Mouse (Mus musculus) left cerebral cortex, adult 8-10 months (tissue): ENCODE measurements around the gene Mettl9. TPM values are rescaled to one million over a fixed set of nuclear protein-coding genes. Genes with fewer than 3 reads are reported as not detected.
"Not testable (repeated sequence)": the region's sequence is repeated elsewhere in the genome, so short reads cannot be mapped to it uniquely, and the experiment has no call there.

Experiments
- DNase-seq, 2 experiments: peaks; one replicate each; pipeline ENCODE4 v3.0.0; 2022; ENCODE audit warnings: low spot score in 2 of 2
- total RNA-seq, 4 experiments: library from RNA; stranded (reverse); gene quantifications; 2 replicates each; pipeline ENCODE4 v1.2.4; 2022

Mettl9 gene
- total RNA-seq = 100 to 1,000 TPM; 101 to 118 (median 101) TPM

DNA sequence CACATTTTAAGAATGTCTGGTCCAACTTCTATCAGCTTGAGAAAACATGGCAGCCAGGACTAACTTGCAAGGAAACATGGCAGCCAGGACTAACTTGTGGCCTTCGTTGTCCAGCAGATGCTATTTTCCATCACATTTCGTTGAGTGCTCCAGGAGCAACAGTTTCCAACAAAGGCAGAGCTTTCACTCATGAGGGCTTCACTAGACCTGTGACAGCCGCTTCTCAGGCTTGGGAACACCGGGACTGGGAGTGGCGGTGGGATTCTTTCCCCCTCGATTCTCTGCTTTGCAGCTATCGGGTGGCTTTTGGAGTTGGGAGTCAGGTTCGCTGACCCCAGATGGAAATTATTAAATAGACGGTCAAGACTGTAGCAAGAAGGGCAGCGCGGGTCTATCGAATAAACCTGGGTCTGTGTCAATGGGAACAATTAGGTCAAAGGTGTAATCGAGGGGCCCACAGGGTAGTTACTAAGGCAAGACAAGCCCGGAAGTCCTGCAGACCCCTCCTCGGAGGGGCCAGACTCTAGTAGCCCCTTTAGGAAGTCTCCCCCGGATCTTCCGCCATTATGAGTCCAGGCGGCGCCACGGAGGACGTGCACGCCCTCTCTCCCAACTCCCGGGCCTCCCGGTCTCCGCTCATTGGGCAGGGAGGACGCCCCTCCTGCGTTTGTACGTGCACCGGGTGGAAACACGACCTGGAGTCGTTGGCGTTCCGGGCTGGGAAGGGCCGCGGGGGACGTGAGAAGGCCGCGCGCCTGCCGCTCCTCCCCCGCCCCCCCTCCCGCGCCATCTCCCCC lies at the start of gene Mettl9:
Gene Mettl9 (plus strand): TSS at position 590 of the 797 bp plus-strand sequence.
- DNase-seq = peak; percentile 82 to 91

DNA sequence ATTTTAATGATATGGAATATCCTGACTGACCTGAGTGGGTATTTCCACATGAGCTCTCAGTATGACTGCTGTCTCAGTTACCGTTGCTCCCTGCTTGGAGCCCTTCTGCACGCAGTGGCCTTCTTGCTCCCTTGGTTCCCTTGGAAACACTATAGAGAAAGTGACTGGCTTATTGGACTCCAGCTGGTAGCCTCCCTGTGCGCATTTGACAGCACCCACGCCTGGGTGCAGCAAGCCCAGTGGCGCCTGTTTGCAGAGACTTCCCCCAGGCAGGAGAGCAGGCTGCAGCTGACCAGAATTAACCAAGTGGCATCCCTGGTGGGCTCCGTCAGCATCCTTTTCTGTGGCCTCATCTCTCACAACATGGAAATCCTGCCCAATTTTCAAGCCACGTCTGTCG lies 43.1 kb upstream of the Mettl9 start:
- no peak for DNase-seq

DNA sequence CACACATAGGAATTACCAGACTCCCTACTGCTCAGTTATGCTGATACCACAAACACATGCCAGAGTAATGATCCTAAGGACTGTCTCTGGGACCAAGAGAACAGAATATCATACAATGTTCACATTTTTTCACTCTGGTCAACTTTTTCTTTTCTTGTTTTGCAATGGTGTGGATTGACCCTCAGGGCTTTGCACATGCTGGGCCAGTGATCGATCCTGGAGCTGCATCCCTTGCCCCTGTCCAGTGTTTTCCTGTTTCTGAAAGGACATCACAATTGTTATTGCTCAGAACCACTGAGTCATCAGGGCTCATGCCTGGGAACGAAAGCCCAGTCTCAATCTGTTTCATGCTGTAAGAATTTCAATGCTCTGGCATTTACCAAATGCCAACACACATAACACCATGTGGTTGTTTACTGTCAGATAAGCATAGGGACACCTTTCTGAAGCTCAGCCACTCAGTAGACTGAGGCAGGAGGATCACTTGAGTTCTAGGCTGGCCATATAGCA lies 35.2 kb upstream of the Mettl9 start:
- DNase-seq = no peak

DNA sequence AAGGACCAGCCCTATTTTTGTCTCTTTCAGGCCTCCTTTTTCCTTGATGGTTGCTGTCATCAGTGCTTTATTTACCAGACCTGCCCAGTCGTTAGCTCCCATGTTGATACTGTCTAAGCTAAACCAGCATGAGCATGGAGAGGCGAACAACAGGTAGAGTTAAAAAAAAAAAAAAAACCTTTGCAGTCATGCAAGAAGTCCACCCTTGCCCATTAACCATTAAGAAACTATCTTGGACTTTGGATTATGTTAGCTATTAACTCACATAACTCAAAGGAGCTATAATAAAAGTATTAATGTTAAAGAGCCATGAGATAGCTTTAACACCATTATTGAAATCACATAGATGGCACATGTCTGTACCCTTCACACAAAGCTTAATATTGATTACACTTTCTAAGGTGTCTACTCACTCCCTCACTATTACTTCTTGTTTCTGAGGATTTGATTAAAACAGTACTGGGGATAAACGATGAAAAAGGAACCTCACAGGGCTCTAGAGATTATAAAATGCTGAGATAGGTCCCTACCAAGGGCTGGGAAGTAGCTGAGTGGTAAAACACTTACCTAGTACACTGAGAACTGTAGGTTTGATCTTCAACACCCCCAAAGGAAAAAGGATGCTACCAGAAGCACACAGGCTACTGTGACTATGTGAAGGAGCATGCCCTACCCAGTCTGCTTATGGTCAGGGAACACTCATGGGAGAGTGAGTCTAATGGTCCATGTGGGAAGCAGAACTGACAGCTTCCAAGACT lies 34.0 kb upstream of the Mettl9 start:
- no peak for DNase-seq

DNA sequence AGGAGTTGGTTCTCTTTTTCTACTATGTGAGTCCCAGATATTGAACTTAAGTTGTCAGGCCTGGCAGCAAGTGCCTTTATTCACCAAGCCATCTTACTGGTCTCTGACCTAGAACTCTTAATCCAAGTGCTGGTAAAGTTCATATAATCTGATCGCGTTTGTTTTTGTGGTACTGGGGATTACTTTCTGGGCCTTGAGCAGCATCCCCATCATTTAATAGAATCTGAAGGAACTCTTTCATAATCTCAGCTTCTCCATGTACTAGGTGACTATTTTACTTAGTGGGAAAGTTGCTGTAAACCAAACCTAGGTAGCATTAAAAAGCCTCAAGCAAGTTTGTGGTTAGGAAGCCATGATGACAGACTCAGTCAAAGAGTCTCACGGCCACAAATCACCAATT lies 32.4 kb upstream of the Mettl9 start:
- DNase-seq = no peak

DNA sequence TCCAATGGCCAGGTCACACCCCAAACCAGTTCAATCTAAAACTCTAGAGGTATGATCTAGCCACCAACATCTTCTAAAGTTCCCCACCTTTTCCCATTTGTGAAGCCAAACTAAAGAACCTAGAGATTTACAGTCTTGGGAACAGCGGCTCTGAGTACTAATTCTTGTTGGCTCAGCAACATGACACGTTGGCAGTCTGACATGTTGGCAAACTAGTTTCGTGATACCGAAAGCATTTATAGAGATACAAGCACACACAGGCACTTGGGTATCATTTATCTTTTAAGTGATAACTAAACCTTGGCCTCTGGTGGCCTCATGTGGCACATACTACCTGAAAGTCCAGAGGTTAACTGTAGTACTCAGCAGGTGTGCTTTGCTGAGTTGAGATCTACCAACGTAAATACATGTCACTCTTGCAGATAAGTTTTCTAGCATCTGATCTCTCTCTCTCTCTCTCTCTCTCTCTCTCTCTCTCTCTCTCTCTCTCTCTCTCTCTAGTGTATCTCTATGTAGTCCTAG lies 31.8 kb upstream of the Mettl9 start:
- DNase-seq = no peak

DNA sequence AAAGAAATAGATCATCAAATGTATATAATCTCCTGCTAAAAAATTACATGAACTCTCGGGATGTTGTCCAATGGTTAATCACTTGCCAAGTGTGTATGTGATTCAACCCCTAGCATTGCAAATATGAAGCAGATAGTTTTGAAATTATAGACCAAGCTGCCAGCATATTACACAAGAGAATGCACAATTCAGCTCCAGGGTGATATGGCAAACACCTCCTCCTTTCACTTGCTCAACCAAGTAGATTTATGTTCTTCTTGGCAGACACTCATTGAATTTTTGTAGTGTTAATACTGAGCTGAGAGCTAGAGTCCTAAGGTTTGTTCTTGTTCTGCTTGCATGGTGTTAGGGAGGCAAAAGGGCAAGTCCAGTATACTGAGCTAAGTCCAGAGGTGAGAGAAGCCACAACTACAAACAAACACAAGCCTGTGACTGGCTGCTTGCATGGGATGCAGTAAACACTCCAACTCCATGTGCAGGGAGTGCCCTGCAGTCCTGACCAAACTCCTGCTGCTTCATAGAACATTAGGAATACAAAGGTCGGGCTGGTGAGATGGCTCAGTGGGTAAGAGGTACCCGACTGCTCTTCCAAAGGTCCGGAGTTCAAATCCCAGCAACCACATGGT lies 30.3 kb upstream of the Mettl9 start:
- DNase-seq = no peak

DNA sequence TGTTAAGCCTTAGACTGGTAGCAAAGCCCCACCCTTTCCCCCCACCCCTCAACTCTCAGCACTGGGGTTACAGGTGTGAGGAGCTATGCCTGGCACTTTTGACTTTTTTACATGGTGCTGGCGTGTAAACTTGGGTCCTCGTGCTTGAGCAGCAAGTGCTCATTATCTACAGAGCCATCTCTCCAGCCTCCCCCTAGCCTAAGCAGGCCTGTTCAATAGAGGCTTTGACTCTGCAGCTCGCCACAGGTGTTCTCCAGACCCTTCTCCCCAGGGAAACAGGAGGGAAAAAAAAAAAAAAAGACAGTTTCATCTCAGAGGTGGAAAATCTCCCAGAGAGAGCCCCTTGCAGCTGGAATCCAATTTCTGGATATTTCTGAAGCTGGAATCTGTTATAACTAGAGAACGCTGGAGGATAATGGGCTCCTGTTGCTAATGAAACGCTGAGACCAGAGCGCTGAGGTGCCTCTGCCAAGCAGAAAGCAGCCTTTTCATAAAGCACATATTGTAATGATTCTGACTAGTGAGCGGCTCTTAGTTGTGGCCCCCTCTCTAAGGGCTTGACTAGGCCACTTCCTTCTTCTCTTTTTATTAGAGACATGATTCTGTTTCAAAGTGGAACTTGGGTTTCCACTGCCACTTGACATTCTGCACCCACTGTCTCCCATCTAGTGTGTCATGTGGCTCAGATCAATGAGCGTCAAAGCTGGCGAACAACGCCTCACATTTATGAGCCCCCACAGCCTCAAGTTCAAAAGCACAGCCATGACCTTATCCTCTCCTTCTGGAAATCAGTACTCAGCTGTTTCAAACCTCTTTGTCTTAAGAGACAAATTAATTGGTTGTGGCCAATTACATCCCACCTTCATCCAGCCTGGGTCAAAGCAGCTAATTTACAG lies 22.2 kb upstream of the Mettl9 start:
- no peak for DNase-seq

DNA sequence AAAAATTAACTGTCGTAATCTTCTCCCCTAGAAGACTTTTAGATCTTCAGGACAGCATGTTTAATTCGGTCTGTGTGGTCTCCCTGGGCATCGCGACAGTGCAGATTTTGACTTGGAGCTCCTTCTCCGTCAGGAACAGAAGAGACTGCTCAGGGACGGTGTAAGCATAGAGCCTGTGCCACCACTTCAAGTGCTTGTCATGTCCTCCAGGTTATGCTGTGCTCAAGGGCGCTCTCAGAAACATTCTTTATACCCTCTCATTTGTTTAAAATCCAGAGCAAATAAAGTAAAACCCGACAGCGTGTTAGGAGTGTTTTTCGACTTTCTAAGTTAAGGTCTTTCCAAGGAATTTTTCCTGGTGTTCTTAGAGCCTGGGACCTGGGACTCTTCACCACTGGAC lies 19.8 kb upstream of the Mettl9 start:
- no peak for DNase-seq

DNA sequence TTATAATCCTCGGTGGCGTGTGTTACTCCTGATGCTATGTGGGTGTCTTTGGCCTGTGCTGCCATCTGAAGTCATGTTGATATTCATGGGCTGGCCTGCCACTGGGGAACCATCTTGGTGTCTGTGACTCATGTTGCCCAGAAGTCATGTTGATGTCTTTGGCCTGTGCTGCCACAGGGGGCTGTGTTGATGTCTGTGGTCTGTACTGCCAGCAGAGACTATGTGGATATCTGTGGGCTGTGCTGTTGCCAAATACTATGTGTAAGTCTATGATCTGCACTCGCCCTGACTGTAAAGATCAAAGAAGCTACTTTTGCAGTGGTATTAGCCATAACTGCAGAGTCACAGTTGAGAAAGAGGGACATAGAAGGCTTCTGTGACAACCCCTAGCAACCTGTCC lies 15.5 kb upstream of the Mettl9 start:
- DNase-seq = no peak

DNA sequence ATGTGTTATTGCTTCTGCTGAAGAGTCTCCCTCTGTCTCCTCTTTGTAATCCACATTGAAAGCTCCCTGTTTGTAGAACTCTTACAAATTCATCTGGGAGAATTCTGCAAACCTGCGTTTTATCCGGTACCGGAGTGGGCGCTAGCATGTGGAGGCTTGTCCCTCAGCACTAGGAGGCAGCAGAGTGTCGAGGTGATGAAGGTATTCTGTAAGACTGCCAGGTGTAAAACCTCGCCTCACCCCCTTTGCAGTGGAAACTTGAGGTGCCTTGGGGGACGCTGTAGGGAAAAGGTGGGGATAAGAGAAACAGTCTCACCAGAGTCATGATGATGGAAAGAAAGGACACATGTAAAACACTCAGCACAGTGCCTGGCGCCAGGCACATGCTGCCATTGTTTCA lies 14.0 kb upstream of the Mettl9 start:
- no peak for DNase-seq

DNA sequence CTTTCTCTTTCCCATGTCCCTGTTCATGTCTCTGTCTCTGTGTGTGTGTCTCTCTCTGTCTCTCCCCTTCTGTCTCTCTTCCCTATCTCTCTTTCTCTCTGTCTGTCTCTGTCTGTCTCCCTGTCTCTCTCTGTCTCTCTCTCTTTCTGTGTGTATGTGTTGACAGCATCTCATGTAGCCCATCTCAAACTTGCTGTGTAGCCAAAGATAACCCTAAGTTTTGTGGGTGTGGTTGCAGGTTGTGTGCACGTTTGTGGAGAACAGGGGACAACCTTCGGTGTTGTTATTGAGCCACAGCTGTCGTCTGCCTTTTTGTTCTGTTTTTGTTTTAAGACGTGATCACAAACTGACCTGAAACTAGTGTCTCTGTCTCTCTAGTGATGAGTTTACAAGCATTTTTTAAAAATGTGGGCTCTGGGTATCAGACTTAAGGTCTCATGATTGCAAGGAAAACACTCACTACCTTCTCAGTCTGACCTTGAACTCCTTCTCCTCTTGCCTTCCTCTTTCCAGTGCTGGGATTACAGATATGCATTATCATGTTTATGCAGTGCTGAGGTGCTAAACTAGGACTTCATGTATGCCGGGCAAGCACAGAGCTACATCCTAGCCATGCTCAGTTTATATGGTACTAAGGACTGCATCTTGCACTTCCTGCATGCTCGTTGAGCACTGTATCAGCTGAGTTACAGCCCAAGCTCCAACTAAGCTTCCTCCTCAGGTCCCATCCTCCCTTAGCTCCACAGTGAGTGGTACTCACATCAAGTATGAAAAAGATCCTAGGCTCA lies 8.8 kb upstream of the Mettl9 start:
- no peak for DNase-seq

DNA sequence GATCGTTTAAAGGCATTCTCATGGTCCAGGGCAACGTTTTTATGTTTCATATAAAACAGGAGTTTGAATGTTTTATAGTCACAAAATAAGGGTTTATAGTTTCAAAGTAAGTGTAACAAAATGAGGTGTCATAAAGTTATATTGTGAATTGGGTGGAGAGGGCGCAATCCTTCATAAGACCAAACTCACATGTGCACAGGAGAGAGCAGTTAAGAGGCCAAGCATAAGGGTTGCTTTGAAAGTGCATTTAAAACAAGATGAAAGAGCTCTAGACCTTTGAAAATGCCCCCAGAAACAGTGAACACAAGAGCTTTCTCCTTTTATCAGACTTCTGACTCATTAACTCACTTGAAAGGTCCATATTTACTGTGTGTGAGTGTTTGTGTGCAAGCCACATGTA lies 7.9 kb upstream of the Mettl9 start:
- no peak for DNase-seq

DNA sequence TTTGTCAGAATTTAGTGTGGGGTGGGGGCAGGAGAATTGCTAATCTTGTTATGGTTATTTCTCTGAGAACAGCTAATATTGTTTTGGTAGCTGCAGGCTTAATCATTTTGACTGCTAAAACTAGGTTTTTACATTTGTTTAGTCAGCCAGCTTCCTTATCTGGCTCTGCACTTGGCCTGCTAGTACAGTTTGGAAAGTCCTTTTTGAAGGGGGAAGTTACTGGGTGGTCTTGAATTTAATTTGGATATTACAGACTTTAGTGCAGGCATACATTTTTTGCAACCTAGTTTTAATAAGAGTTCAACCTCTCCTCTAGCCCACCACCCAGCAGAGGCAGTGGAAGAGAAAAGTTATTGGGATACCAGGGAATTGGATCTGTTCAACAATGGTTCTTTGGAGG lies 4.3 kb upstream of the Mettl9 start:
- DNase-seq = not testable (repeated sequence)

DNA sequence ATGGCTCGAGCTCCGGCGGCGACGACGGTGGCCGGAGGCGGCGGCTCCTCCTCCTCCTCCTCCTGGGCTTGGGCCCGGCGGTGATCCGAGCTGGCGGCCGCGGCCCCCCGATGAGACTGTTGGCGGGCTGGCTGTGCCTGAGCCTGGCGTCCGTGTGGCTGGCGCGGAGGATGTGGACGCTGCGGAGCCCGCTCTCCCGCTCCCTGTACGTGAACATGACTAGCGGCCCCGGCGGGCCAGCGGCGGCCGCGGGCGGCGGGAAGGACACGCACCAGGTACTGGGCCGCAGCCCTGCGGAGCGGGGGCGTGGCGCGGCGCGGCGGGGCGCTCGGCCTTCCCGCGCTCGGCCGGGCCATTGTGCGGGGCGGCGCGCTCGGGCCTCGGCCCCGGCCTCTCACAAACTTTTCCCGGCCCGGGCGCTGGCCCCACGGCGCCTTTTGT lies 476 bp downstream of the Mettl9 start:
- peak; percentile 39 to 53 for DNase-seq

DNA sequence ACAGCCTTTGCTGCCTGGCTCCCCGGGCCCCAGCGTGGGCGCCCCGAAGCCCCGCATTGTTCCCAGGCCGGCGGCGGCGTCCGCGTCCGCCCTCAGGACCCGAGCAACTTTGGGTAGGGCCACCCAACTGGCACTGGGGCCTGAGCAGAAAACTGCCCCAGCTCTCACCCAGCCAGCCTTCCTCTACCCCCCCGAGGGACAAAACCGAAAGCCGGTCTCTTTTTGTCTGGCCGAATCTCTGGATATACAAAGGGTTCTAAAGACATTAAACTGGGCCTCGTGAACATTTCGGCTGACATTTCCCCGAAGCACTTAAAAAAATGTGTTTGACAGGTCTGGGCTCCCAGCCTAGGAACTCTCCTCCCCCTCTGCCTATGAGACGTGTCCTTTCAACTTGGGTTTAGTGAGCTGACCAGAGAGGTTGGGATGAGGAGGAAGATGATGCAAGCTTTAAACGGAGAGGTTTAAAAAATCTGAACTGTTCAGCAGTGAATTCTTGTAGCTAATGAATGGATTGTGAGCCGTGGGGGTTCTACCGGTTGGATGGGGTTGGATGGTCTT lies 996 bp downstream of the Mettl9 start:
- no peak for DNase-seq

DNA sequence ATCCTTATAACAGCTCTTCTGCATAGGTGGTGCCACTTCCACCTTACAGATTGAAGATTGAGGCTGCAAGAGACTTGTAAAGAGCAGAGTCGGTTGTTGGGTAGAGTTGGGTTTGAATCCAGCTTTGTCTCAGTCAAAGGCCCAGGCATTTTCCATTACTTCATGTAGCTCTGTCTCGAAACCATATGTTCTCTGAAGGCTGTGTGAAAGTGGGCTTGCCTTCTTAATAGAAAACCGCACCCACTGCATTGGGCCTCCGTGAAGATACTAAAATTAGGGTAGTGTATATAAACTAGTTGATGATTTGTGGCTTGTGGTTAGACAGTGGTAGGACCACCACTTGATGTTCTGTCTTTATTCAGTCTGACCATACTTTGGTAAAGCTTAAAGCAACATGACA lies 6.3 kb downstream of the Mettl9 start:
- no peak for DNase-seq

DNA sequence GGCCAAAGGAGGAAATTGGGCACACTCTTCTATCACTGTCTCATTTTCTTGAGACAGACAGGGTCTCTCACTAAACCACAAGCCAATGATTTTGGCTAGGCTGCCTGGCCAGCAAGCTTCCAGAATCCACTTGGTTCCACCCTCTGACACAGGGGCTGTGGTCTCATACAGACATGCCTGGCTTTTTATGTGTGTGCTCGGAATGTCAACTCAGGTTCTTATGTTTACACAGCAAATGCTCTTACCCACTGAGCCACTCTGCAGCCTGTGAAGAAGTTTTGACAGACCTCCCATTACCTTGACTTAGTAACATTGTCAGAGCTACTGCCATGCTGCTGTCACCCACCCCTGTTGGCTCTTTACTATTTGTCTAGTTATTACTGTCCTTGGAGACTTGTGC lies 7.7 kb downstream of the Mettl9 start:
- no peak for DNase-seq

DNA sequence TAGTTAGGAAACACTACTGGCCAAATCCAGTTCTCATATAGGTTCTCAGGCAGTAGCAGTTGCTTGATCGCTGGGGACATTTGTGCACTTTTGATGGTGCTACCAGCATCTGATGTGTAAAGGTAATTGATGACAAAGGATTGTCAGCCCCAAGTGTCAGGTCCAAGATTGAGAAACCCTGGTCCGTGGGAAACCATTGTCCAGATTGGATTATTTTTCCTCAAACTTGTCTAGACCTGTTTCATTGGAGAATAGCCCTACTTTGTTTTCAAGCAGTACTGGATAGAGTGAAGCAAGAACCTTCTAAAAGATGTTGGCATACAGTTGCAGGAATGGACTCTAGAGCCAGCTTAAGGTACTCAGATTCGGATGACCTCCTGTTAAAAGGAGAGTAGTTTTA lies 8.8 kb downstream of the Mettl9 start:
- DNase-seq = no peak

DNA sequence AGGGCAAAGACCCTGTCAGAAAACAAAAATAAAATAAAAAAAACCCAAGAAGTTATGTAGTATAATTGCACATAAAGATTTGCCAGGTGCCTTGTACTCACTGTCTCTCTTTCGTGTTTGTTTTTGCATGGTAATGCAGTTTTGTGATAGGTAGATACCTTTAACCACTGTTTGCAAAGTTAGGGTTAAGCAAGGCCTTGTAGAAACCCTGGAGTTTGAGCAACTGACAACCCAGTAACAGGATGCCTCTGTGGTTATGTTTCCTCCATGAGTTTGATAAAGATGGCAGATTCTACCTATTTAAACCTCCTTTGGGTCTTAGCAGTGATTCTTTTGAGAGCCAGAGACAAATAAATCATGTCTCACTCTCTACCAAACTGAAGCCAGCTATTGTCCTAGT lies 9.3 kb downstream of the Mettl9 start:
- no peak for DNase-seq
